Mouse (Mus musculus) embryonic facial prominence, embryonic 13.5 days (tissue): Measurements from ENCODE around the gene Cntn5. TPM values are rescaled to one million over a fixed set of nuclear protein-coding genes. Genes with fewer than 3 reads are reported as not detected.

Source experiments
- microRNA-seq: library from miRNA; unstranded; fragments of <30 nt; microRNA quantifications from one replicate; pipeline ENCODE4, GENCODE M21; 2016
- polyA plus RNA-seq: library from polyadenylated mRNA; unstranded; fragments of >200 nt; fragmentation: Nextera tagmentation; extraction: Ambion mirVana; gene quantifications from 2 replicates; pipeline ENCODE4 v1.2.1, GENCODE M21; 2015

The Cntn5 gene
- polyA plus RNA-seq, 1 experiment from 2014 or later = 3.4 TPM

Small RNA genes lying within 50 kb of the gene (microRNA-seq; reads per million reads assigned to microRNA genes)
- gene Gm24496 (not detected), gene Gm25086 (not detected), gene Gm26195 (not detected), gene Mir6237 (not detected)
